In genomic region chr3:142917760-142918439, GRCm38 (mm10) we compare ENCODE assay signal across 21 mouse cellular contexts. TPM values are rescaled to one million over a fixed set of nuclear protein-coding genes. Genes with fewer than 3 reads are reported as not detected.
DNase-seq lines count a peak whose midpoint lies in the region; ATAC-seq and TF ChIP-seq lines count a peak whose summit lies in the region.
"Had no signal": no experiment of that assay in that cellular context is flagged by ENCODE, and none has a peak within 500 bp of the region (broad histone marks: within the 10 kb centered on the region; RNA-seq: fewer than 3 reads in every experiment).

No protein-coding gene starts in this region.

- TF ChIP-seq CTCF in kidney, adult 2 months (conservative IDR thresholded peaks at IDR 0.05; ENCODE audit: insufficient read depth, insufficient read length, low read depth, low read length): no peak

- peak overlapping the region; percentile 81 for H3K27ac ChIP-seq in kidney, adult 2 months (ENCODE audit: insufficient read depth, low read depth, low read length)
- H3K27ac ChIP-seq in forebrain, embryonic 12.5 days: no peak overlapping the region
- H3K27ac ChIP-seq: hindbrain, embryonic 14.5 days; left cerebral cortex, adult 2 months; liver, embryonic 14.5 days; midbrain, embryonic 12.5 days; neural tube, embryonic 12.5 days had no signal

- no peak for TF ChIP-seq POLR2A in kidney, adult 2 months (IDR thresholded peaks at IDR 0.05; ENCODE audit: low read depth, low read length)

- H3K9me3 ChIP-seq in forebrain, embryonic 12.5 days: no peaks in the 10 kb centered on the region
- H3K9me3 ChIP-seq: heart, embryonic 12.5 days; midbrain, embryonic 12.5 days; neural tube, embryonic 12.5 days had no signal

- WGBS in kidney, adult 2 months: 26% methylated on average over 4 of the region's 4 CpGs
- 81% methylated on average over 4 of the region's 4 CpGs for WGBS in forebrain, embryonic 12.5 days

- peaks cover 7% of the 10 kb centered on the region for H3K4me1 ChIP-seq in kidney, adult 2 months (ENCODE audit: control insufficient read depth, insufficient read depth, low read length)
- no peaks in the 10 kb centered on the region for H3K4me1 ChIP-seq in forebrain, embryonic 12.5 days
- H3K4me1 ChIP-seq: midbrain, embryonic 12.5 days; neural tube, embryonic 12.5 days had no signal

- no peak overlapping the region for H3K4me3 ChIP-seq in kidney, adult 2 months (ENCODE audit: insufficient read depth, low read depth, low read length)
- H3K4me3 ChIP-seq in forebrain, embryonic 12.5 days (replicated peaks): no peak overlapping the region
- H3K4me3 ChIP-seq: heart, embryonic 12.5 days; left cerebral cortex, adult 2 months; midbrain, embryonic 12.5 days; neural tube, embryonic 12.5 days had no signal

- H3K36me3 ChIP-seq in kidney, adult 2 months (ENCODE audit: control insufficient read depth, insufficient read depth, low read length): no peaks in the 10 kb centered on the region
- H3K36me3 ChIP-seq in forebrain, embryonic 12.5 days (replicated peaks): no peaks in the 10 kb centered on the region
- H3K36me3 ChIP-seq: heart, embryonic 12.5 days; midbrain, embryonic 12.5 days; neural tube, embryonic 12.5 days had no signal

- no peak for ATAC-seq in cerebellum, adult (ENCODE audit: insufficient number of reproducible peaks, low FRiP score, low TSS enrichment)
- no peak for ATAC-seq in forebrain, embryonic 12.5 days (ENCODE audit: low FRiP score)
- ATAC-seq: forebrain, postnatal 0 days; lung, postnatal 0 days had no signal

- peak; percentile 31 for DNase-seq in urinary bladder, postnatal 14 days (ENCODE audit: low spot score)
- DNase-seq in urinary bladder, postnatal 25 days (ENCODE audit: low spot score): no peak
- peak; percentile 87 for DNase-seq in kidney, adult 2 months
- peak; percentile 23 for DNase-seq in kidney, postnatal 10 days
- no peak for DNase-seq in lung, adult 18-20 months
- DNase-seq: adrenal gland, adult 2 months; cerebellum, postnatal 14 days; embryo, embryonic 11 days; forebrain, postnatal 0 days; layer of hippocampus, adult 9-11 months; left cerebral cortex, postnatal 4 days; thymus, adult 18-20 months had no signal

- no peak overlapping the region for H3K4me2 ChIP-seq in forebrain, embryonic 12.5 days
- H3K4me2 ChIP-seq: heart, embryonic 12.5 days; hindbrain, embryonic 14.5 days; midbrain, embryonic 12.5 days; neural tube, embryonic 12.5 days had no signal

- no peaks in the 10 kb centered on the region for H3K27me3 ChIP-seq in kidney, adult 2 months (replicated peaks; ENCODE audit: control insufficient read depth, insufficient read depth, low read length)
- no peaks in the 10 kb centered on the region for H3K27me3 ChIP-seq in forebrain, embryonic 12.5 days
- H3K27me3 ChIP-seq: heart, embryonic 12.5 days; midbrain, embryonic 12.5 days; neural tube, embryonic 12.5 days had no signal

- H3K9ac ChIP-seq in forebrain, embryonic 12.5 days: no peak overlapping the region
- H3K9ac ChIP-seq: forebrain, postnatal 0 days; heart, embryonic 12.5 days; hindbrain, embryonic 14.5 days; liver, embryonic 14.5 days; midbrain, embryonic 12.5 days; neural tube, embryonic 12.5 days had no signal

RNA-seq across cellular contexts. Expression of gene Pkn2, which starts 36.1 kb away (rescaled TPM):
- 12.7 and 13.6 TPM in 2 replicates for polyA plus RNA-seq in kidney, adult 2 months (2012; rRNA removed)
- 57.1 and 63.1 TPM in 2 replicates for polyA plus RNA-seq in forebrain, embryonic 12.5 days (2016; fragmentation: Nextera tagmentation; extraction: Ambion mirVana)

Comparison
In these comparisons a context has a peak if more than half of its experiments do, and no peak if none do; other contexts are left out.
1. DNase-seq: peak in urinary bladder, postnatal 14 days (single experiment), kidney, adult 2 months (single experiment) and kidney, postnatal 10 days (single experiment); none in urinary bladder, postnatal 25 days (single experiment) and lung, adult 18-20 months (0 of 2).